Mouse (Mus musculus) frontal cortex, postnatal 10 days (tissue): ENCODE measurements around the gene Rbbp5.
"Not testable (repeated sequence)": the region's sequence is repeated elsewhere in the genome, so short reads cannot be mapped to it uniquely, and the experiment has no call there.

Experiments
- DNase-seq, 2 experiments: peaks; one replicate each; pipeline ENCODE4 v3.0.0; 2022; ENCODE audit warnings: low spot score in 2 of 2, mixed read lengths in 1 of 2

Gene Rbbp5

DNA sequence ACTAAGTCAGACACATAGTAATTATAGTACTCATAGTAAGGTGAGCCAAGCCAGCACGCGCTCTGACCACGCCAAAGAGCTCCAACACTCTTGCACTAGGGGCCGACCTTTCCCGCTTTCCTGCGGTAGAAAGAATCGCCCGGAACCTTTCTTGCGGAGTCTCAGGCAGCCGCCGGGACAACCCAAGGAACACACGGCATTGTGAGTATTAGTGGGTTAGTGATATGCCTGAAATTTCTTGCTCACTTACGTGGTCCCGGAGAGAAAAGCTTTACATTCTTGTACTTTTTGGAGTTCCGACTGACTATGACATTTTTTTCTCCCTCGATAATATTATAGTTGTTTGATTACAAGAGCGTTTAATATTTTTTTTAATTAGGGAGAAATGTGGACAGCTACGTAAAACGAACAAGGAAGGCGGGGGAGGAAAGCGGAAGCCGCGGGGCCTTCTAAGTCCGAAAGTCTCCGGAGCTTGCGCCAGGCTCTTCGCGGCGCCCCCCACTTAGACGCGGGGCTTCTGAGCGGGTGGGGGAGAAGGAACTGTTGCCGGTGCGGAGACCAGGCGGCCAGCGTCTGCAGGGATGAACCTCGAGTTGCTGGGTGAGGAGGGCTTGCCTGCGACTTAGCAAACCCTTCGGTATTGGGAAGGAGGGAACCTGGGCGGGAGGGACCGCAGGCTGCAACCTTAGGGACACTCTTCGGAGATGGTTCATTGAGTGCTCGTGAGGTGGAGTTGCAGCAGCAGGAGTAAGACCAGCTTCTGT is at the start of gene Rbbp5:
Gene Rbbp5 (plus strand): TSS at position 438 of the 764 bp plus-strand sequence.
- peak; percentile 75 to 83 for DNase-seq

DNA sequence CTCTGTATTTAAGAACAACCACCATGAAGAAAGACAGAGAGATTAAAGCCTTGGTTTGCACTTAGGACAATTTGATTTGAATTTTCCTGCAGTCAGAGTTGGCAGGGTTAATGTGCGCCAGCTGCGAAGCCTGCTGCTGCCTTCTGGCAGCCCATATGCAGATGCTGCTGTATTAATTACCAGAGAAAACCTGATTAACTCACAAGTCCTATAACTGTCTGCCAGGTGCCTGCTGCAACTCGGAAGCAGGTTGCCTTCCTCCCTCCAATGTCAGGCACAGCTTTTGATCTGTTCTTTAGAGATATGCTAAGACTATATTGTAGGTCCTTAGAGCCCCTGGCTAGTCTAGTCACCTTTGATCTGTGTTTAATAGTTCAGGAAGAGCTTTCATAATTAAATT is 46.3 kb upstream of the Rbbp5 start:
- DNase-seq, result no peak

DNA sequence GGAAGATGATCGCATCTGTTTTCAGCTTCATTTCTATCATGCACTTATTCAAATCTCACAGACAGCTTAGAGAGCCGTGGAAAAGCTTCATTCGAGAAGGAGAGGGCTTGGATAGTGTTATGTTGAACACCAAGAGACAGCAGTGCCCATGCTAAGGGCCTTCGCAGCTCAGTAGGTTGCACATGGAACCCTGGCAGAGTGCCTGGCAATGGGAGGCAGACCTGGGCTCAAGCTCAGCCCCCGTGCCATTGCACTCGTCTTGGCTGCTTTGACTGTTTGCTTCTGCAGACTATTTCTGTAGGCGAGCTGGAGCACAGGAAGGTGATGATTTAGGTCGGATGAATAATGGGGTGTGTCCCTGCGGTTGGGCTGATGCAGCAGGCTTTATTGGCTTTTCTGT is 45.4 kb upstream of the Rbbp5 start:
- no peak for DNase-seq

DNA sequence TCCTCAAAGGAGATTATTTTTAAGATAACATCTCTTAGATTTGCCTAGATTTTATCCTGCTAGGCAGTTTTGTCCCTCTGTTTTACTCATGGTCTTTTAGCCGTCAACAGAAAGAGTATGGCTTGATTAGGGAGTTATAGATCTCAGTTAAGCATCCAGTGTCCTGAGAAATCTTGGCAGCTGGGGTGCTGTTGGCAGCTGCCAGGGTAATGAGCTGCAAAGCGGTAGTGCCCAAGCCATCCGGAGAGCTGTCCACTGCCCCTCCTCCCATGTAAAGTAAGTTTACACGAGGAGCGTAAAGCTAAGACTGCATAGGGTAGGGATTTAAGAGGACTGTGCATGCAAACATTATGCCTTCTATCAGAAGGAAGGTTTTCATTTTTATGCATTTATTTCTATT is 43.8 kb upstream of the Rbbp5 start:
- DNase-seq, result no peak

DNA sequence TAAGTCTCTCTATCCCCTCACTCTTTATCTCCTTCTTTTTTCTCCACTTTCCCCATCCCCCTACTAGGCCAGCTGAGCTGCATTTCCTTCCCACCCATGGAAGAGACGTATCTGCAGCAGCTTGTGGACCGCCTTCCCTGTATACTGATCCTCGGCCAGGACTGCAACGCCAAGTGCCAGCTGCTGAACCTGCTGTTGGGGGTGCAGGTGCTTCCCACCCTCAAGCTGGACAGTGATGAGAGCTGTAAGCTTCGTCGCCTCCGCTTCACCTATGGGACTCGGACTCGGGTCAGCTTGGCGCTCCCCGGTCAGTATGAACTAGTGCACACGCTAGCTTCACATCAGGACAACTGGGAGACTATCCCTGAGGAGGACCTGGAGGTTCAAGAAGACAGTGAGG is 43.1 kb upstream of the Rbbp5 start:
- no peak for DNase-seq

DNA sequence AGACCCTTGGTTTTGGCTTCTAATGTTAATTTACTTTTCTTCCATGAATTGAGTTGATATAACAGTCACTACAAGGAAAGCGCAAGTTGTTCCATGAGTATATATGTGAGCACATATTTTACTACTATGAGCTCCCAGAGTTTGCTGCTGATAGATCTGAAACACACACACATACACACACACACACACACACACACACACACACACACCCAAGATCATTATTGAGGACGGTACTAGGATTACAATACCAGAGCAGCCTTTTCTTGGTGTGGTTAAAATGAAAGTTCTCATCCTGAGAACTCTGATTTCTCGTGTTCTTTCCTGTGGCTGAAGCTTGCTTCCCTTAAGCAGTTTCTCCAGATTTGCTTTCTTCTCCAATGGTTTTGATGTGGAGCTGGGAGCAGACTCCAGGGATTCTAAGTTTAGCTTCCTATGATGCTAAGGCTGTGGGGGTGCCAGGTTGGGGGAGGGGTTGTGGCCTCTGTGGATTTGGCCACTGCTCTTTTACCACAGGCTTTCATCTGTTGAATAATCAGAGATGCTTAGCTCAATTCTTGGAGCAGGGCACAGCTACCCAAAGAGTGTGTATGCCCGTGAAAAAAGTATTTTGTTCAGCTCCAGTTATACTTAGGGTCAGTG is 40.7 kb upstream of the Rbbp5 start:
- no peak for DNase-seq

DNA sequence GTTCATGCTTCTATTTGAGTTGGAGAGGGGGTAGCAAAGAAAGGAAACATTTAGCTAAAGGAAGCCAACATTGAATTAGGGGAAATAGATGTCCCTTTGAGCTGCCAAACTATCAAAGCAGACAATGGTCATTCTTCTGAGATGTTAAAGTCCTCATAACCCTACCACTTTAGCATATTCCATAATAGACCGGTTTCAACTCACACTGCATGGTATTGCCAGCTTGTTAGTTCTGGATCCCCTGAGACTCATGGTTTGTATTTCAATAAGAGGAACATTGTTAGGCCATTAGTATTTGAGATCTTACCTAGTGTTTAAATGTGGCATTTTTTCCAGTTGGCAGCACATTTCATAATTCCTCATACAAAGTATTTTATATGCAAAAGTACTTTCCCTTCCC is 40.2 kb upstream of the Rbbp5 start:
- no peak for DNase-seq

DNA sequence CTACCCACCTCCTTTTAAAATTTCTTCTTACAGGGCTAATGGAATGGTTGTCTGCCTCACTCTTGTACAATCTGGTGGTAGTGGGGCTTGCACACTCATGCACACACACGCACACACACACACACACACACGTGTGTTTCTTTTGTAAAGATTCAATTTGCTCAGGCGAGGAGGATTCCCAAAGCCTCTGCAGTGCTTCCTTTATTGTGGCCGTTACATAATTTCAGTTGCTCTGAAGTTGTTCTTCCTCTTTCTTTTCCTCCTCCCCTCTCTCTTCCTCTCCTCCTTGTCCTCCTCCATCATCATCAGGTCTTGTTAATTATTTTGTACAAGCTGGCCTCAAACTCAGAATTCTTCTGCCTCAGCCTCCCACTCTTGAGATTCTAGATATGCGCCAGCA is 39.8 kb upstream of the Rbbp5 start:
- no peak for DNase-seq

DNA sequence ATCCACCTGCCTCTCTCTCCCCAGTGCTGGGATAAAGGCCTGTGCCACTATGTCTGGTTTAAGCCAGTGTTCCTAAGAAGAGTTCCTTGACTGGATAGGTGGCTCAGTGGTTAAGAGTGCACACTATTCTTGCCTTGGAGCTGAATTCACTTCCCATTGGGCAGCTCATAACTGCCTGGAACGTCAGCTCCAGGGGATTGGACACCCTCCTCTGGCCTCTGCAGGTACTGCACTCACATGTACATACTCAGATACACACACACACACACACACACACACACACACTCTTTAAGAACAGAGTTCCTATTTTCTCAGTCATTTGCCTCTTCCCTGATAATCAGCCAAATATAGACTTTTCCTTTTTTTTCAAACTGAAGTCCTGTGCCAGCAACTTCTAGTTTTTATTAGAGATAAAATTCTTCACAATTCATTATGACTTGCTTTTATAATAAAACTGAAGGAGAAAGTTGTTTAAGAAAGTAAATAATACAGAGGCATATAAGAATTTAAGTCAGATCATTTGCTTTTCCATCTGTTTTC is 36.2 kb upstream of the Rbbp5 start:
- DNase-seq, result no peak

DNA sequence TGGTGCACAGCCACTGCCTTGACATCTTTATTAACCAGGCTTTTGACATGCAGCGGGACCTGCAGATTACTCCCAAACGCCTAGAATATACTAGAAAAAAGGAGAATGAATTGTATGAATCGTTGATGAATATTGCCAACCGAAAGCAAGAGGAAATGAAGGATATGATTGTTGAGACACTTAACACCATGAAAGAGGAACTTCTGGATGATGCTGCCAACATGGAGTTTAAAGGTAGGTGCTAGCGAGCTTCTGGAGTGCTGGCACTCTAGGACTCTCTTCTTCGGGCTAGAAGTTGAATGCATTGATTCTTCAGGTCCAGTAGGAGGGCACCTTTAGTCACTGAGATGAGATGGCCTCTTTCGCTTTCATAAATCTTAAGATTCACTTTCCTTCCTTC is 27.4 kb upstream of the Rbbp5 start:
- DNase-seq, result no peak

DNA sequence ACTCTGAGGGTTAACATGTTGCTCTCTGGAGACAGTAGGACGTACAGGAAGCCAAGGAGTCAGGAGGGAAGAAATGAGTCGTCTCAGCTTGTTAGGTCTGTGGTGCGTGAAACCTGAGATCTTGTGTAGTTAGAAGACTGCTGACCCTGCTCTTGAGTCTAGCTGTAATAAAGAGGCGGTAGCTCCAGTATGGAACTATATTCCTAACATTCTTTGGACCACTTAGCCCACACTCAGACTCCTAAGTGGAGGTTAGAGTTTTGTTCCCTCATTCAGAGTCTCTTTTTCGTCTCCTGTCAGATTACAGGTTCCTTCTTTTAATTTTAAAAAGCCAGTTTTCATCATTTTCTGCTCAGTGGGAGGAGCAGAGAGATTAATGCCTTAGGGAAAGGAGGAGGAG is 12.5 kb upstream of the Rbbp5 start:
- DNase-seq, result no peak

DNA sequence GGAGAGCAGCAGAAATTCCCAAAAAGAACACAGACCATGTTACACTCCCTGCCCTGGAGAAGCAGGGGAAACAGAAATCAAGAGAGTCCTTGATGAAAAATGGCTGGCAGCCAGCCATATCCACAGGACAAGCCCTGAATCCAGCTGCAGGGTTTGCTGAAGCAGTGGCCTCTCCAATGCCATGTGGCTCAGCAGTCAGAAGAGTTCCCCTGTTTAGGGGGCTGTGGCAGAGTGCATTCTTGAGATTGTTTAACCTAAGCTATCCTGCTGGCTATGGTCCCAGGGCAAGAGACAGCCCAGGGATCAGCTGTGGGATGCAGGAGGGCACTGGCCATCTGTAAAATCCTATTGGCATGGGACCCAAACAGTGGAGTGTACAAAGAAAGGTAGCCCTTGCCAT is 8.2 kb upstream of the Rbbp5 start:
- DNase-seq, result no peak

DNA sequence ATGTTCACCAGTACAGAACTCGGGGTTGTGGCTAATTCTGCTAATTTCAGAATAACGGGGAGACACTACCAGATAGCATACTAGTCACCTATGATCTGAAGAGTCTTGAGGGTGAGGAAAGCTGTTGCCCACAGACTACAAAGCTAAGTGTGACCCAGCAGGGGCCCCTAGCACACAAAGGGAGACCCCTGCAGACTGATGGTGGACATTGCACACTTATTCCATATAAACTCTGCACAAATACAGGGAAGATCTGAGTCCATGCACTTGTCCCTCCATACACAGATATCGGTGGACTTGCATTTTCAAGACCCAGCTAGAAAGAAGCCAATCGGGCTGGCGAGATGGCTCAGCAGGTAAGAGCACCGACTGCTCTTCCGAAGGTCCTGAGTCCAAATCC is 7.6 kb upstream of the Rbbp5 start:
- DNase-seq, result no peak

DNA sequence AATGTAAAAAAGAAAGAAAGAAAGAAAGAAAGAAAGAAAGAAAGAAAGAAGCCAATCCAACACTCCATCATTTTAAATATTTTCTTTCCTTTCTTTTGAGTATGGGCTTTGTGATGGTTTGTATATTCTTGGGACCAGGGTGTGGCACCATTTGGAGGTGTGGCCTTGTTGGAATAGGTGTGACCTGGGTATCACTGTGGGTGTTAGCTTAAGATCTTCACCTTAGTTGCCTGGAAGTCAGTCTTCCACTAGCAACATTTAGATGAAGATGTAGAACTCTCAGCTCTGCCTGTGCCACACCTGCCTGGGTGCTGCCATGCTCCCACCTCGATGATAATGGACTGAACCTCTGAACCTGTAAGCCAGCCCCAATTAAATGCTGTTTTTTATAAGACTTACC is 7.1 kb upstream of the Rbbp5 start:
- DNase-seq, result not testable (repeated sequence)

DNA sequence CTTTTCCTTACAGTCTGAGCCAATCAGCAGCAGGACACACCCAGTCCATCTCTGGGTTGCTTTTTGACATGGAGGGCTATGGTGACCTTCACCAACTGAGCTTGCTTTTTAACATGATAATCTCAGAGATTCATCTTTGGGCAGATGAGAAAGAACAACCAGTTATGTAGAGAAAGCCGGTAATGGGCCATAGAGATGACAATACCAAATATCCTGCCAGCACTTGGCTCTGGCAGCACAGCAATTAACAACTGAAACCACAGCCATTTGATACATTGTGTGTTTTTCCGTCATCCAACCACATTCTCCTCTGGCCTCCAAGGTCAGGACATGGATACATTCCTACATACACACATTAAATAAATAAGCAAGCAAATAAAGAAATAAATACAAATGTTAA is 6.1 kb upstream of the Rbbp5 start:
- no peak for DNase-seq

DNA sequence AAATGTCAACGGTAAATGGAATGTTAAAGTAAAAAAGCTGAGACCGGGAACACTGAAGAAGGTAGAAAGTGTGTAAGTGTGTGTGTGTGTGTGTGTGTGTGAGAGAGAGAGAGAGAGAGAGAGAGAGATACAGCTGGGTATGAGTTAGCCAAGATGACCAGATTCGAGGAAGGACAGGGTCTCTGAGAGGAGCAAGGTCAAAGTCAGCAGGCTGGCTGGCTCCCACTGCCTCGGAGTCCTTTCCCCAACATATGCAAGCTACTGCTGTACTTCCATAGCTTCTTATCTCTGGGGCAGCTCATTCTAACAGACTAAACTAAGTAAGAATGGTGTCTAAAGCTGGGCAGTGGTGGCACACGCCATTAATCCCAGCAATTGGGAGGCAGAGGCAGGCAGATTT is 5.7 kb upstream of the Rbbp5 start:
- DNase-seq, result no peak

DNA sequence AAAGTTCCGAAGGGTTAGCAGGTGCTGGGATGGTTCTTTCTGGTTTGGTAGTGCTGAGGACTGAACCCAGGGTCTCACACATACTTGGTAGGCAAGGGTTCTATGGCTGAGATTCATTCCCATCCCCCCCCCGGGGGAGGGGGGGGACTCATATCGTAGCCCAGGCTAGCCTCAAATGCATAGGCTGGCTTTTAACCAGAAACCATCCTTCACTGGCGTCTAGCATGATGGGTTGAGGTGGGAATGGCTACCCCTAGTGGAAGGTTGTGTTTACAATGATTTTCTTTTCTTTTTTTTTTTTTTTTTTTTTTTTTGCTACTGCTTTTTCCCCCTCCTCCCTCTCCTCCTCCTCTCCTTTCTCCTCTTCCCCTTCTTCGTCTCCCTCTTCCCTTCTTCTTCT is 4.6 kb upstream of the Rbbp5 start:
- no peak for DNase-seq

DNA sequence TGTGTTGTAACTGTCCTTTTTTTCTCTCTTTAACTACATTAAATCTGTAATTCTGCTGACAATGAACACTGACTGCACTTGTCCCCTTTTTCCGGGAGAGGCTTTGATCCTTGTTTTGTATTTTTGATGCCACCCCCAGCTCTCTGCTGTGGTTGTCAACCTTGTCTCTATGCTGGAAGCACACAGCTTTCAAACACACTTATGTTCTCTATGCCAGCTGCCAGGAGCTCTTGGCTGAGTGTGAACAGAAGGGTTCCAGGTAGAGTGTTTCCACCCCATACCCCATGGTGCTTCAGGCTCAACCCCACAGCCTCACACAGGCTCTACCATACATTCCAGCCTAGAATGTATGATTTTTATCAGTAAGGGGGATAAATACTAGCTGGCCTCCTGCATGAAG is 2.7 kb upstream of the Rbbp5 start:
- no peak for DNase-seq

DNA sequence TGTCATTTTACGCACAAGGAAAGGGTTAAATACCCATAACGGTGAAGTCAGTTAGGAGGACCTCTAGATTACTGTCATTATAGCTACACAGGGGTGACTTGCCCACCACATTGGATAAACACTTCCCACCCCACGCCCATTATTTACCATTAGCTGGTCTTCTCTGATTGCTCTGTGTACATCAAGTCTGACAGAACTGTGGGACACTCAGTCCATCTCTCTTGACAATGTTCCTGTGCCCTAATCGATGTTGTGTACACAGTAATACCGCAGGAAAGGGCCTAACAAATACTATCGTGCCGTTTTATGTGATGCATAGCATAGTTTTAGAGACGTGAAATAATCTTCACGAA is 614 bp upstream of the Rbbp5 start:
- DNase-seq, result no peak

DNA sequence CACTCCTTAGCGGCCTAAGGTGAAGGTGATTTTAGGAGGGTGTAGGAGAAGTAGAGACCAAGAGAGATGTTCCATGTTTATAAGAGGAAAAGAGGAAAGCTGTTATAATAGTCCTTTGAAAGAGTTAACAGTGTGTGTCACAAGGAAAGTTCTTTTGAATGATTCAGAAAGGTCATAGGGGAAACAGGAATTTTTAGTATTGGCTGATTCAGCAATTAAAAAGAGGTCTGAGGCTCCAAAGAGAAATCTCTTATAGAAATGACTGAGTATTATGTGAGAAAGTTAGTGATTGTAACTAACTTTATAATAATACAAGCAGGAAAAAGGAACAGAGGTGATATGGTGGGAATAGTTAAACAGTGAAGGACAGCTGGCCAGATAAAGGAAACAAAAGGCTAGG is 2.3 kb downstream of the Rbbp5 start:
- no peak for DNase-seq

DNA sequence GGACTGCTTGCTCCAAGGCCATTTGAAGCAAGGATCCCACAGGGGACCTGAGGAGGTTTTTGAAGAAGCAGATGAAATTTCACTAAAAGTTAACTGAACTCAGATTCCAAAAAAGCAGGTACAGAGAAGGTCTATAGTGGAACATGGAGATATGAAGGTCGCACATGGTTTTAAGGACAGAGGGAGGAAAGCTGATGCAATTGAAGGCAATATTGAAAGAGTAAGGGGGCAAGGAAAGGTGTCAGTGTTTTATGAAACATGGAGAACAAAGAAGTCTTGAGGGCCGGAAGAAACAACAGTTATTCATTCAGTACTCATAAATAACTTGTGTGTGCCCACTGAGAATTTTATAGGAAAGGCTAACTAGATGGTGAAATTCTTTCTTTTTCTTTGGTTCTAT is 4.5 kb downstream of the Rbbp5 start:
- DNase-seq, result no peak

DNA sequence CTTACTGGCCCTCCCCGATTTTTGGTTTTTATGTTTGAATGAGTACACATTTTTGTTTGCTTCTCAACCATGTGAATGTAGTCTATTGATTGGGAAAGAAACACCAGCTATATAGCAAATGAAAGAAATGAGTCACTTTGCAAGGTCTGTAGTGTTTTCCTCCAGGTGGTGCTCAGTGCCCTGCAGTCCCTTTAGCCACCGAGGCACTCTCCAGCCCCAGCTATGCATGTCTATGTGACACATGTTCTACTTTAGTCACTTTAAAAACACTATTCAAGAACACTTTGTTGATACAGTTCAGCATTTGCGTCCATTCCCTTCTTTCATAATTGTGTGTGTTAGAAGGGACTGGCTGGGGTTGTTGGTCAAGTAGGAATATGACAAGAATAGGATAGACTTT is 6.1 kb downstream of the Rbbp5 start:
- no peak for DNase-seq

DNA sequence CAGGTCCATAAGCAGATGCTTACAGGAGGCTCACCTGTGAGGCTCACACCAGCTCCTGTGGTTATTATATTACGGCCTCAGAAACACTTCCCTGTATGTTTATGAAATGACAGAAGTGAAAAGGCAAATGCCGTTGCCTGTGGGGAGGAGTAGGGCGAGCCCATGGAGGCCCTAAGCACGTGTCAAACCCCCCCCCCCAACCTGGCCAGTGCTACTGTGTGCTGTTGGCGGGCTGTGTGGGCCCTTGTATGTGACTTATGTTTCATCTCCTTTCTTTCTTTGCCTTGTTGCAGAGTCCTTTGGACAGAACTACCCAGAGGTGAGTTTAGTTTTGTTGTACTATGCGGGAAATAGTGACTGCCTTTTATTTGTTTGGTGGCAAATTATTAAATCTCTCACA is 6.6 kb downstream of the Rbbp5 start:
- DNase-seq, result no peak

DNA sequence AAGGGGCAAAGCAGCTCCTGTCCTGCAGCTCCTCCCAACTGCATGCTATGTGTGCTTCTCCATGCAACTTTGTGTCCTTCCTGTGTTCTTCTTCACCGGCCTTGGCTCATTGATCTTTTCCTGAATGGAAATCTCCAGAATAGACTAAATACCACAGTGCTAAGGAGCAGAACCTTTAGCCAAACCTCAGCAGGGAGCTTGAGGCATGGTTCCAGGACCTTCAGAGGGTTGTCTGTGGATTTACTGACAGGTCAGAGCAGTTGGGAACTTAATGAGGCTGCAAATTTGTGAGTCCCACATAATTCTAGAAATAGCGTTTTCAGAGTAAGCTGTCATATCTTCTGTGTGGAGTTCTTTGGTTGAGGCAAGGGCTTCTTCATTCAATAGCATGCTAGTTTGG is 23.4 kb downstream of the Rbbp5 start:
- DNase-seq, result no peak
